Mouse (Mus musculus) intestine, embryonic 14.5 days (tissue): ENCODE measurements around the gene Cabp2. TPM values are rescaled to one million over a fixed set of nuclear protein-coding genes. Genes with fewer than 3 reads are reported as not detected.

Source experiments
- ATAC-seq: fragments of 200-750 bp; cut with Nextera tagmentation; replicated peaks from 2 replicates; pipeline ENCODE4 v1.8.0; 2017; ENCODE audit warnings: low read depth, moderate number of reproducible peaks, moderate TSS enrichment, moderate library complexity; ENCODE audit not compliant: low FRiP score, low TSS enrichment
- DNase-seq: peaks from one replicate; pipeline ENCODE4 v3.0.0-alpha.2; 2018; ENCODE audit warnings: low spot score
- H3K27ac ChIP-seq: fragments of 300-500 bp; sonication (generic); 2 replicates; pipeline ENCODE4 v1.5.1; 2014; ENCODE audit warnings: low read depth, mild to moderate bottlenecking, control low read depth
- H3K27me3 ChIP-seq: fragments of 300-500 bp; sonication (generic); replicated peaks from 2 replicates; pipeline ENCODE4 v1.6.1; 2014; ENCODE audit warnings: low read length, control low read depth; ENCODE audit not compliant: control insufficient read depth, insufficient read depth
- H3K36me3 ChIP-seq: fragments of 300-500 bp; sonication (generic); 2 replicates; pipeline ENCODE4 v1.6.1; 2014; ENCODE audit warnings: low read length, control low read depth; ENCODE audit not compliant: control insufficient read depth, insufficient read depth
- H3K4me1 ChIP-seq: fragments of 300-500 bp; sonication (generic); replicated peaks from 2 replicates; pipeline ENCODE4 v1.6.1; 2014; ENCODE audit warnings: low read length, control low read depth, mixed read lengths; ENCODE audit not compliant: control insufficient read depth, insufficient read depth
- H3K4me2 ChIP-seq: fragments of 300-500 bp; sonication (generic); 2 replicates; pipeline ENCODE4 v1.6.1; 2014; ENCODE audit warnings: low read length
- H3K4me3 ChIP-seq: fragments of 300-500 bp; sonication (generic); 2 replicates; pipeline ENCODE4 v1.5.1; 2014; ENCODE audit warnings: low read depth, low read length, control low read depth, mixed read lengths
- H3K9ac ChIP-seq: fragments of 300-500 bp; sonication (generic); 2 replicates; pipeline ENCODE4 v1.6.1; 2014; ENCODE audit warnings: mild to moderate bottlenecking, low read length
- H3K9me3 ChIP-seq: fragments of 300-500 bp; sonication (generic); 2 replicates; pipeline ENCODE4 v1.6.1; 2016; ENCODE audit warnings: low read length, control low read depth; ENCODE audit not compliant: control insufficient read depth
- WGBS: fragments of 180-500 bp; shearing (Covaris S2); extraction: QIAGEN DNeasy Blood & Tissue Kit; methylation state at CpG from one replicate; pipeline ENCODE4 v1.1.7; 2014; 5-methylcytosine and 5-hydroxymethylcytosine counted together
- polyA plus RNA-seq: library from polyadenylated mRNA; unstranded; fragments of >200 nt; fragmentation: Nextera tagmentation; extraction: Ambion mirVana; gene quantifications from 2 replicates; pipeline ENCODE4 v1.2.1, GENCODE M21; 2014

The Cabp2 gene
- polyA plus RNA-seq, 1 experiment from 2014 or later: 0.57 TPM

- Histone ChIP-seq H3K9me3 (no peaks in the 10 kb centered on the region), H3K4me2 (peak overlapping the region; percentile 90), H3K4me3 (no peak overlapping the region), H3K27ac (no peak overlapping the region), H3K27me3 (peaks cover 23% of the 10 kb centered on the region), H3K4me1 (peaks cover 30% of the 10 kb centered on the region), H3K36me3 (no peaks in the 10 kb centered on the region), H3K9ac (no peak overlapping the region)
- ATAC-seq (no peak), DNase-seq (peak; percentile 94)
- WGBS: 9% methylated on average over 9 of the region's 9 CpGs
These were observed 17.7 kb downstream of the Cabp2 start for GRCm38 (mm10) chr19:4099056-4099455.

- Histone ChIP-seq H3K9ac (peak within 1 kb of the TSS; percentile 35; the same call in 1 of the 2 replicates), H3K27me3 (peaks cover 23% of the 10 kb centered on the region), H3K4me1 (peaks cover 30% of the 10 kb centered on the region), H3K4me2 (peak within 1 kb of the TSS; percentile 90), H3K36me3 (no peaks in the 10 kb centered on the region), H3K9me3 (no peaks in the 10 kb centered on the region), H3K27ac (no peak within 1 kb of the TSS), H3K4me3 (peak within 1 kb of the TSS; percentile 41)
- WGBS: 1% methylated on average over 53 of the region's 53 CpGs
- ATAC-seq: no peak
- peak; percentile 81 for DNase-seq
These were observed 18.7 kb downstream of the Cabp2 start, which contains the start of gene Pitpnm1 for GRCm38 (mm10) chr19:4099837-4100717. Pitpnm1 (plus strand) TSS chr19:4099998.

GRCm38 (mm10) chr19:4100718-4101261 lies 19.4 kb downstream of the Cabp2 start:
- DNase-seq (peak; percentile 67), ATAC-seq (no peak)
- H3K36me3 ChIP-seq: no peaks in the 10 kb centered on the region
- H3K4me2 ChIP-seq: peak overlapping the region; percentile 90
- under 1% methylated on average over 52 of the region's 52 CpGs for WGBS
- 0 out of 2 replicates have a peak overlapping the region, but pooled peaks have one; percentile 23 for H3K9ac ChIP-seq
- H3K4me1 ChIP-seq: peaks cover 30% of the 10 kb centered on the region
- H3K27ac ChIP-seq: no peak overlapping the region
- no peaks in the 10 kb centered on the region for H3K9me3 ChIP-seq
- H3K27me3 ChIP-seq: peaks cover 23% of the 10 kb centered on the region
- H3K4me3 ChIP-seq: peak overlapping the region; percentile 41

GRCm38 (mm10) chr19:4101466-4101865 lies 20.1 kb downstream of the Cabp2 start:
- Histone ChIP-seq H3K4me2 (0 out of 2 replicates have a peak overlapping the region, but pooled peaks have one; percentile 90), H3K27me3 (peaks cover 23% of the 10 kb centered on the region), H3K9me3 (no peaks in the 10 kb centered on the region), H3K9ac (no peak overlapping the region), H3K27ac (no peak overlapping the region), H3K4me1 (peaks cover 26% of the 10 kb centered on the region), H3K36me3 (no peaks in the 10 kb centered on the region), H3K4me3 (no peak overlapping the region)
- DNase-seq: no peak
- 69% methylated on average over 6 of the region's 6 CpGs for WGBS
- no peak for ATAC-seq

GRCm38 (mm10) chr19:4102049-4102448 lies 20.7 kb downstream of the Cabp2 start:
- DNase-seq (no peak), ATAC-seq (no peak)
- 86% methylated on average over 2 of the region's 2 CpGs for WGBS
- no peak overlapping the region for H3K4me2 ChIP-seq
- no peak overlapping the region for H3K27ac ChIP-seq
- H3K4me1 ChIP-seq: peaks cover 24% of the 10 kb centered on the region; the same call in 1 of the 2 replicates
- peaks cover 23% of the 10 kb centered on the region for H3K27me3 ChIP-seq
- H3K4me3 ChIP-seq: no peak overlapping the region
- no peaks in the 10 kb centered on the region for H3K9me3 ChIP-seq
- no peaks in the 10 kb centered on the region for H3K36me3 ChIP-seq
- no peak overlapping the region for H3K9ac ChIP-seq

- Histone ChIP-seq H3K9me3 (no peaks in the 10 kb centered on the region), H3K4me1 (peaks cover 24% of the 10 kb centered on the region; the same call in 1 of the 2 replicates), H3K4me3 (no peak overlapping the region), H3K27me3 (peaks cover 23% of the 10 kb centered on the region), H3K27ac (no peak overlapping the region), H3K36me3 (no peaks in the 10 kb centered on the region), H3K9ac (no peak overlapping the region), H3K4me2 (no peak overlapping the region)
- 92% methylated on average over 12 of the region's 12 CpGs for WGBS
- DNase-seq (no peak), ATAC-seq (no peak)
These were observed 21.2 kb downstream of the Cabp2 start for GRCm38 (mm10) chr19:4102626-4103025.

- Histone ChIP-seq H3K4me3 (no peak overlapping the region), H3K36me3 (no peaks in the 10 kb centered on the region), H3K27me3 (peaks cover 23% of the 10 kb centered on the region), H3K9me3 (no peaks in the 10 kb centered on the region), H3K4me2 (no peak overlapping the region), H3K4me1 (peaks cover 20% of the 10 kb centered on the region; the same call in 1 of the 2 replicates), H3K27ac (no peak overlapping the region), H3K9ac (no peak overlapping the region)
- DNase-seq (no peak), ATAC-seq (no peak)
- 95% methylated on average over 18 of the region's 18 CpGs for WGBS
These were observed 21.9 kb downstream of the Cabp2 start for GRCm38 (mm10) chr19:4103294-4103693.

- Histone ChIP-seq H3K4me1 (peaks cover 16% of the 10 kb centered on the region; the same call in 1 of the 2 replicates), H3K36me3 (no peaks in the 10 kb centered on the region), H3K4me2 (no peak overlapping the region), H3K9me3 (no peaks in the 10 kb centered on the region), H3K4me3 (no peak overlapping the region), H3K27me3 (peaks cover 23% of the 10 kb centered on the region), H3K9ac (no peak overlapping the region), H3K27ac (no peak overlapping the region)
- 68% methylated on average over 3 of the region's 3 CpGs for WGBS
- no peak for ATAC-seq
- DNase-seq: no peak
These were observed 22.4 kb downstream of the Cabp2 start for GRCm38 (mm10) chr19:4103792-4104191.
